Mouse (Mus musculus) c-Kit-positive CD71-negative TER-119-negative erythroid progenitor cells, embryonic 14.5 days (primary cell): ENCODE measurements at regions not wholly inside any gene's neighbourhood (a gene's known extent, or its start where the extent isn't known, plus 50 kb on each side); places are given as distances from the start of the nearest gene placed in this dataset.

Experiments
- DNase-seq: peaks from one replicate; pipeline ENCODE4 v3.0.0-alpha.2; 2013; ENCODE audit warnings: low read depth

- DNase-seq: no peak
Measured at GRCm38 (mm10) chr3:38397615-38397956, 87.1 kb downstream of the Ankrd50 start.

GRCm38 (mm10) chr3:38396760-38397614 lies 87.7 kb downstream of the Ankrd50 start:
- no peak for DNase-seq

GRCm38 (mm10) chr3:38394308-38394707 lies 90.3 kb downstream of the Ankrd50 start:
- DNase-seq: no peak

GRCm38 (mm10) chr3:38389647-38390046 lies 95.0 kb downstream of the Ankrd50 start:
- DNase-seq: no peak

- DNase-seq: no peak
Measured at GRCm38 (mm10) chr3:38388961-38389360, 95.7 kb downstream of the Ankrd50 start.

- DNase-seq: no peak
Measured at GRCm38 (mm10) chr3:38382743-38383142, 101.9 kb downstream of the Ankrd50 start.

- DNase-seq: no peak
Measured at GRCm38 (mm10) chr3:38381623-38382022, 103.0 kb downstream of the Ankrd50 start.

GRCm38 (mm10) chr3:38373690-38374089 lies 111.0 kb downstream of the Ankrd50 start:
- DNase-seq: no peak

GRCm38 (mm10) chr3:38371702-38372101 lies 112.9 kb downstream of the Ankrd50 start:
- no peak for DNase-seq

- DNase-seq: no peak
Measured at GRCm38 (mm10) chr3:38363888-38364287, 120.8 kb downstream of the Ankrd50 start.

- no peak for DNase-seq
Measured at GRCm38 (mm10) chr3:38361411-38361810, 123.2 kb downstream of the Ankrd50 start.

GRCm38 (mm10) chr3:38360974-38361373 lies 123.7 kb downstream of the Ankrd50 start:
- DNase-seq: no peak

- DNase-seq: no peak
Measured at GRCm38 (mm10) chr3:38360421-38360921, 124.2 kb downstream of the Ankrd50 start.

GRCm38 (mm10) chr3:38357905-38358491 lies 126.6 kb downstream of the Ankrd50 start:
- no peak for DNase-seq

- peak; percentile 10 for DNase-seq
Measured at GRCm38 (mm10) chr3:38344283-38344682, 140.4 kb downstream of the Ankrd50 start.

- no peak for DNase-seq
Measured at GRCm38 (mm10) chr3:38341666-38342065, 143.0 kb downstream of the Ankrd50 start.

GRCm38 (mm10) chr3:38333321-38333910 lies 151.2 kb downstream of the Ankrd50 start:
- DNase-seq: no peak

- no peak for DNase-seq
Measured at GRCm38 (mm10) chr3:38331169-38331568, 153.5 kb downstream of the Ankrd50 start.

GRCm38 (mm10) chr3:38327286-38327685 lies 157.4 kb downstream of the Ankrd50 start:
- DNase-seq: no peak

- DNase-seq: no peak
Measured at GRCm38 (mm10) chr3:38326211-38326610, 158.4 kb downstream of the Ankrd50 start.

GRCm38 (mm10) chr3:38324663-38325062 lies 160.0 kb downstream of the Ankrd50 start:
- no peak for DNase-seq

GRCm38 (mm10) chr3:38322426-38322825 lies 162.2 kb downstream of the Ankrd50 start:
- no peak for DNase-seq

- DNase-seq: no peak
Measured at GRCm38 (mm10) chr3:38321620-38322019, 163.0 kb downstream of the Ankrd50 start.
